Mouse (Mus musculus) liver, embryonic 12.5 days (tissue): ENCODE data around the gene Celf1. TPM values are rescaled to one million over a fixed set of nuclear protein-coding genes. Genes with fewer than 3 reads are reported as not detected.

Experiments
- ATAC-seq: fragments of 200-750 bp; cut with Nextera tagmentation; 2 replicates; pipeline ENCODE4 v1.8.0; 2017; ENCODE audit warnings: moderate number of reproducible peaks, mild to moderate bottlenecking, moderate library complexity
- H3K27ac ChIP-seq: fragments of 300-500 bp; sonication (generic); 2 replicates; pipeline ENCODE4 v1.5.1; 2016; ENCODE audit warnings: mild to moderate bottlenecking
- H3K27me3 ChIP-seq: fragments of 300-500 bp; sonication (generic); replicated peaks from 2 replicates; pipeline ENCODE4 v1.6.1; 2016; ENCODE audit warnings: mild to moderate bottlenecking, moderate library complexity
- H3K36me3 ChIP-seq: fragments of 300-500 bp; sonication (generic); 2 replicates; pipeline ENCODE4 v1.6.1; 2016; ENCODE audit warnings: mild to moderate bottlenecking, moderate library complexity
- H3K4me1 ChIP-seq: fragments of 300-500 bp; sonication (generic); 2 replicates; pipeline ENCODE4 v1.6.1; 2016
- H3K4me2 ChIP-seq: fragments of 300-500 bp; sonication (generic); 2 replicates; pipeline ENCODE4 v1.6.1; 2016; ENCODE audit warnings: mild to moderate bottlenecking, moderate library complexity
- H3K4me3 ChIP-seq: fragments of 300-500 bp; sonication (generic); 2 replicates; pipeline ENCODE4 v1.5.1; 2016; ENCODE audit warnings: mild to moderate bottlenecking, moderate library complexity
- H3K9ac ChIP-seq: fragments of 300-500 bp; sonication (generic); 2 replicates; pipeline ENCODE4 v1.6.1; 2016; ENCODE audit warnings: mild to moderate bottlenecking, moderate library complexity
- H3K9me3 ChIP-seq: fragments of 300-500 bp; sonication (generic); replicated peaks from 2 replicates; pipeline ENCODE4 v1.6.1; 2016; ENCODE audit warnings: mild to moderate bottlenecking, moderate library complexity
- WGBS: fragments of 180-500 bp; shearing (Covaris S2); methylation state at CpG from one replicate; pipeline ENCODE4 v1.1.7; 2016; ENCODE audit not compliant: insufficient replicate concordance; 5-methylcytosine and 5-hydroxymethylcytosine counted together
- polyA plus RNA-seq: library from polyadenylated mRNA; unstranded; fragments of >200 nt; fragmentation: Nextera tagmentation; extraction: Ambion mirVana; gene quantifications from 2 replicates; pipeline ENCODE4 v1.2.1, GENCODE M21; 2016

Gene Celf1
- polyA plus RNA-seq, 1 experiment from 2014 or later = 79.4 TPM

GRCm38 (mm10) chr2:91052752-91053151 is 112.6 kb downstream of the Celf1 start:
- Histone ChIP-seq H3K4me3 (peak overlapping the region; percentile 93; the same call in 1 of the 2 replicates), H3K4me2 (peak overlapping the region; percentile 84), H3K4me1 (peaks cover 35% of the 10 kb centered on the region), H3K27ac (0 out of 2 replicates have a peak overlapping the region, but pooled peaks have one; percentile 81), H3K9ac (peak overlapping the region; percentile 25; the same call in 1 of the 2 replicates), H3K27me3 (no peaks in the 10 kb centered on the region), H3K9me3 (no peaks in the 10 kb centered on the region), H3K36me3 (peaks cover 30% of the 10 kb centered on the region)
- ATAC-seq = no peak
- WGBS = 48% methylated on average over 2 of the region's 2 CpGs

- Histone ChIP-seq H3K9me3 (no peaks in the 10 kb centered on the region), H3K9ac (peak overlapping the region; percentile 90), H3K4me2 (peak overlapping the region; percentile 84), H3K4me1 (peaks cover 35% of the 10 kb centered on the region), H3K27me3 (no peaks in the 10 kb centered on the region), H3K27ac (peak overlapping the region; percentile 81), H3K4me3 (peak overlapping the region; percentile 93), H3K36me3 (peaks cover 36% of the 10 kb centered on the region)
- ATAC-seq = peak; percentile 42
- WGBS = under 1% methylated on average over 6 of the region's 6 CpGs
Measured at GRCm38 (mm10) chr2:91053181-91053933, 113.2 kb downstream of the Celf1 start.

- Histone ChIP-seq H3K4me1 (peaks cover 35% of the 10 kb centered on the region), H3K4me3 (peak within 1 kb of the TSS; percentile 93), H3K9me3 (no peaks in the 10 kb centered on the region), H3K27ac (peak within 1 kb of the TSS; percentile 81), H3K36me3 (peaks cover 42% of the 10 kb centered on the region), H3K27me3 (no peaks in the 10 kb centered on the region), H3K9ac (peak within 1 kb of the TSS; percentile 90), H3K4me2 (peak within 1 kb of the TSS; percentile 84)
- under 1% methylated on average over 40 of the region's 40 CpGs for WGBS
- peak; percentile 98 for ATAC-seq
Measured at GRCm38 (mm10) chr2:91053934-91054382, 113.8 kb downstream of the Celf1 start, which contains the start of gene Psmc3. Gene Psmc3, plus strand, starts transcription at chr2:91054009.

GRCm38 (mm10) chr2:91058435-91058834 is 118.3 kb downstream of the Celf1 start:
- no peak overlapping the region for H3K9ac ChIP-seq
- peaks cover 84% of the 10 kb centered on the region for H3K36me3 ChIP-seq
- H3K27ac ChIP-seq = no peak overlapping the region
- no peak overlapping the region for H3K4me3 ChIP-seq
- 89% methylated on average over 5 of the region's 5 CpGs for WGBS
- peaks cover 43% of the 10 kb centered on the region for H3K4me1 ChIP-seq
- no peak for ATAC-seq
- no peak overlapping the region for H3K4me2 ChIP-seq
- no peaks in the 10 kb centered on the region for H3K27me3 ChIP-seq
- no peaks in the 10 kb centered on the region for H3K9me3 ChIP-seq

- 90% methylated on average over 2 of the region's 2 CpGs for WGBS
- Histone ChIP-seq H3K27me3 (no peaks in the 10 kb centered on the region), H3K4me3 (no peak overlapping the region), H3K36me3 (peaks cover 93% of the 10 kb centered on the region), H3K9me3 (no peaks in the 10 kb centered on the region), H3K4me1 (peaks cover 43% of the 10 kb centered on the region), H3K4me2 (no peak overlapping the region), H3K9ac (no peak overlapping the region), H3K27ac (peak overlapping the region; percentile 11; the same call in 1 of the 2 replicates)
- ATAC-seq = no peak
Measured at GRCm38 (mm10) chr2:91059376-91059775, 119.2 kb downstream of the Celf1 start.

GRCm38 (mm10) chr2:91060544-91061355 is 120.6 kb downstream of the Celf1 start:
- Histone ChIP-seq H3K4me1 (peaks cover 31% of the 10 kb centered on the region), H3K9ac (peak overlapping the region; percentile 28; the same call in 1 of the 2 replicates), H3K9me3 (no peaks in the 10 kb centered on the region), H3K27me3 (no peaks in the 10 kb centered on the region), H3K4me2 (peak overlapping the region; percentile 39), H3K4me3 (no peak overlapping the region), H3K27ac (peak overlapping the region; percentile 89), H3K36me3 (peaks cover 92% of the 10 kb centered on the region)
- 55% methylated on average over 10 of the region's 10 CpGs for WGBS
- ATAC-seq = peak; percentile 92

- Histone ChIP-seq H3K9me3 (no peaks in the 10 kb centered on the region), H3K9ac (peak overlapping the region; percentile 28; the same call in 1 of the 2 replicates), H3K27me3 (no peaks in the 10 kb centered on the region), H3K4me3 (no peak overlapping the region), H3K4me1 (peaks cover 26% of the 10 kb centered on the region), H3K4me2 (no peak overlapping the region), H3K27ac (peak overlapping the region; percentile 89), H3K36me3 (peaks cover 86% of the 10 kb centered on the region)
- ATAC-seq = no peak
- WGBS = 81% methylated on average over 6 of the region's 6 CpGs
Measured at GRCm38 (mm10) chr2:91061849-91062481, 121.8 kb downstream of the Celf1 start.

GRCm38 (mm10) chr2:91062779-91063606 is 122.8 kb downstream of the Celf1 start:
- Histone ChIP-seq H3K9ac (no peak overlapping the region), H3K27me3 (no peaks in the 10 kb centered on the region), H3K36me3 (peaks cover 82% of the 10 kb centered on the region), H3K9me3 (no peaks in the 10 kb centered on the region), H3K4me3 (no peak overlapping the region), H3K27ac (no peak overlapping the region), H3K4me2 (no peak overlapping the region), H3K4me1 (peaks cover 26% of the 10 kb centered on the region)
- WGBS = 84% methylated on average over 16 of the region's 16 CpGs
- no peak for ATAC-seq

- no peak for ATAC-seq
- peaks cover 73% of the 10 kb centered on the region for H3K36me3 ChIP-seq
- 90% methylated on average over 6 of the region's 6 CpGs for WGBS
Measured at GRCm38 (mm10) chr2:91064211-91064610, 124.0 kb downstream of the Celf1 start.

GRCm38 (mm10) chr2:91065544-91065943 is 125.4 kb downstream of the Celf1 start:
- no peak for ATAC-seq
- H3K4me1 ChIP-seq = peaks cover 34% of the 10 kb centered on the region
- no peak overlapping the region for H3K9ac ChIP-seq
- H3K9me3 ChIP-seq = no peaks in the 10 kb centered on the region
- no peaks in the 10 kb centered on the region for H3K27me3 ChIP-seq
- H3K27ac ChIP-seq = no peak overlapping the region
- no peak overlapping the region for H3K4me3 ChIP-seq
- no peak overlapping the region for H3K4me2 ChIP-seq
- peaks cover 62% of the 10 kb centered on the region for H3K36me3 ChIP-seq
- 40% methylated on average over 3 of the region's 3 CpGs for WGBS

More at GRCm38 (mm10) chr2:91064211-91064610, 124.0 kb downstream of the Celf1 start:
- no peak overlapping the region for H3K4me3 ChIP-seq
- H3K4me2 ChIP-seq = no peak overlapping the region
- H3K27me3 ChIP-seq = no peaks in the 10 kb centered on the region
- no peaks in the 10 kb centered on the region for H3K9me3 ChIP-seq
- H3K27ac ChIP-seq = no peak overlapping the region
- H3K9ac ChIP-seq = no peak overlapping the region
- peaks cover 37% of the 10 kb centered on the region for H3K4me1 ChIP-seq

GRCm38 (mm10) chr2:91066455-91066854 is 126.3 kb downstream of the Celf1 start:
- H3K4me1 ChIP-seq = peaks cover 33% of the 10 kb centered on the region
- 91% methylated on average over 3 of the region's 3 CpGs for WGBS
- no peak overlapping the region for H3K4me3 ChIP-seq
- no peak overlapping the region for H3K27ac ChIP-seq
- H3K36me3 ChIP-seq = peaks cover 53% of the 10 kb centered on the region
- H3K4me2 ChIP-seq = no peak overlapping the region
- ATAC-seq = no peak
- H3K9me3 ChIP-seq = no peaks in the 10 kb centered on the region
- H3K27me3 ChIP-seq = no peaks in the 10 kb centered on the region
- H3K9ac ChIP-seq = no peak overlapping the region
